Mouse (Mus musculus): ENCODE data around the gene Vmn2r56.
"Not testable (repeated sequence)": the region's sequence is repeated elsewhere in the genome, so short reads cannot be mapped to it uniquely, and the experiment has no call there.

Gene Vmn2r56

GRCm38 (mm10) chr7:12734904-12735303, at the start of gene Vmn2r56:
Gene Vmn2r56, minus strand, starts transcription at chr7:12735004.
- no peak for DNase-seq

GRCm38 (mm10) chr7:12780151-12780830, 45.5 kb upstream of the Vmn2r56 start:
- DNase-seq: peak; percentile 80 to 83

- no peak for DNase-seq
Measured at GRCm38 (mm10) chr7:12779782-12780150, 45.0 kb upstream of the Vmn2r56 start.

- peak; percentile 43 to 56 for DNase-seq
Measured at GRCm38 (mm10) chr7:12779141-12779540, 44.3 kb upstream of the Vmn2r56 start.

GRCm38 (mm10) chr7:12774606-12775005, 39.8 kb upstream of the Vmn2r56 start:
- DNase-seq: peak; percentile 93 to 95

GRCm38 (mm10) chr7:12774111-12774510, 39.3 kb upstream of the Vmn2r56 start:
- peak; percentile 65 to 67 for DNase-seq

- no peak for DNase-seq
Measured at GRCm38 (mm10) chr7:12749431-12750198, 14.8 kb upstream of the Vmn2r56 start.

GRCm38 (mm10) chr7:12684903-12685302, 49.9 kb downstream of the Vmn2r56 start, which contains the start of gene Vmn2r55:
Gene Vmn2r55, minus strand, starts transcription at chr7:12685003.
- DNase-seq: not testable (repeated sequence)

GRCm38 (mm10) chr7:12640219-12640618, 94.6 kb downstream of the Vmn2r56 start, which contains the start of gene Vmn2r54:
Gene Vmn2r54, minus strand, starts transcription at chr7:12640319.
- DNase-seq: not testable (repeated sequence)
